Mouse (Mus musculus) heart, adult 2 months (tissue): ENCODE results near the gene Sbk2.

Experiments
- EP300 ChIP-seq: fragments of 200-500 bp; IDR thresholded peaks from 2 replicates; pipeline ENCODE4 v1.6.1; 2011; ENCODE audit warnings: low read depth, low read length, control low read depth; ENCODE audit not compliant: insufficient read depth
- POLR2A ChIP-seq: fragments of 200-500 bp; IDR thresholded peaks from 2 replicates; pipeline ENCODE4 v1.6.1; 2011; ENCODE audit warnings: mild to moderate bottlenecking, low read depth, low read length, control low read depth; ENCODE audit not compliant: insufficient read depth

GRCm38 (mm10) chr7:4993347-4993998 lies 29.3 kb upstream of the Sbk2 start:
- TF ChIP-seq EP300 (no peak), POLR2A (no peak)
